Mouse (Mus musculus) megakaryocyte-erythroid progenitor cell, adult 5 weeks (primary cell): ENCODE data around the gene L3mbtl1. TPM values are rescaled to one million over a fixed set of nuclear protein-coding genes. Genes with fewer than 3 reads are reported as not detected.

Experiments
- polyA plus RNA-seq: library from polyadenylated mRNA; stranded (reverse); fragments of >175 nt; gene quantifications from 2 replicates; pipeline ENCODE4 v1.2.3, GENCODE M21; 2012

L3mbtl1 gene
- 0.08 and 0.20 TPM in 2 replicates for polyA plus RNA-seq

GRCm38 (mm10) chr2:162943148-162943846, at the start of gene L3mbtl1:
Gene L3mbtl1 (plus strand): TSS chr2:162943472.

GRCm38 (mm10) chr2:162931123-162931673, 12.1 kb upstream of the L3mbtl1 start, which contains the start of gene Srsf6:
Gene Srsf6 (plus strand): TSS chr2:162931528.

GRCm38 (mm10) chr2:162987218-162987617, 43.9 kb downstream of the L3mbtl1 start, which contains the start of gene Sgk2:
Gene Sgk2 (plus strand): TSS chr2:162987330.

GRCm38 (mm10) chr2:163016916-163017743, 73.9 kb downstream of the L3mbtl1 start, which contains the start of gene Ift52:
Gene Ift52 (plus strand): TSS chr2:163017354.

Other genes starting within 250 kb of the L3mbtl1 start
- gene Srsf6, start 11.9 kb upstream of the L3mbtl1 start, polyA plus RNA-seq = 95.0 and 108 TPM in 2 replicates
- 0.06 TPM in 1 of 2 replicates, not detected in the other for gene Sgk2, start 43.9 kb downstream of the L3mbtl1 start, polyA plus RNA-seq
- gene Ift52, start 73.9 kb downstream of the L3mbtl1 start, polyA plus RNA-seq = 5.5 and 8.0 TPM in 2 replicates
- 61.2 and 70.1 TPM in 2 replicates for gene Mybl2, start 111.2 kb downstream of the L3mbtl1 start, polyA plus RNA-seq
- 0.09 TPM in 1 of 2 replicates, not detected in the other for gene Gtsf1l, start 144.4 kb downstream of the L3mbtl1 start, polyA plus RNA-seq